Mouse (Mus musculus) kidney, postnatal 0 days (tissue): Measurements from ENCODE around the gene Sorcs2. TPM values are rescaled to one million over a fixed set of nuclear protein-coding genes. Genes with fewer than 3 reads are reported as not detected.
A peak's percentile ranks its signal among the peaks of the same experiment; 100 is the strongest.

ENCODE experiments used
- ATAC-seq: fragments of 200-750 bp; cut with Nextera tagmentation; replicated peaks from 2 replicates; pipeline ENCODE4 v1.8.0; 2017; ENCODE audit warnings: low read depth, moderate number of reproducible peaks, moderate TSS enrichment, moderate library complexity; ENCODE audit not compliant: low FRiP score
- DNase-seq: peaks from one replicate; pipeline ENCODE4 v3.0.0-alpha.2; 2016; ENCODE audit warnings: low spot score
- H3K27ac ChIP-seq: fragments of 300-500 bp; sonication (generic); 2 replicates; pipeline ENCODE4 v1.5.1; 2014; ENCODE audit warnings: mild to moderate bottlenecking
- H3K27me3 ChIP-seq: fragments of 300-500 bp; sonication (generic); 2 replicates; pipeline ENCODE4 v1.6.1; 2014; ENCODE audit warnings: low read length, mixed read lengths; ENCODE audit not compliant: insufficient read depth
- H3K36me3 ChIP-seq: fragments of 300-500 bp; sonication (generic); 2 replicates; pipeline ENCODE4 v1.6.1; 2014; ENCODE audit warnings: low read length, mixed read lengths; ENCODE audit not compliant: insufficient read depth
- H3K4me1 ChIP-seq: fragments of 300-500 bp; sonication (generic); replicated peaks from 2 replicates; pipeline ENCODE4 v1.6.1; 2014; ENCODE audit warnings: antibody characterized with exemption, low read length, mixed read lengths; ENCODE audit not compliant: insufficient read depth
- H3K4me2 ChIP-seq: fragments of 300-500 bp; sonication (generic); 2 replicates; pipeline ENCODE4 v1.6.1; 2014; ENCODE audit warnings: mild to moderate bottlenecking, low read length, moderate library complexity, mixed read lengths
- H3K4me3 ChIP-seq: fragments of 300-500 bp; sonication (generic); replicated peaks from 2 replicates; pipeline ENCODE4 v1.5.1; 2014; ENCODE audit warnings: low read depth, low read length
- H3K9ac ChIP-seq: fragments of 300-500 bp; sonication (generic); 2 replicates; pipeline ENCODE4 v1.6.1; 2014; ENCODE audit warnings: low read depth, low read length
- H3K9me3 ChIP-seq: fragments of 300-500 bp; sonication (generic); replicated peaks from 2 replicates; pipeline ENCODE4 v1.6.1; 2016; ENCODE audit warnings: low read length, inconsistent platforms, mixed read lengths
- CTCF ChIP-seq: IDR thresholded peaks from 2 replicates; pipeline ENCODE4 v1.5.1; 2016; ENCODE audit warnings: antibody characterized with exemption, low read depth, mild to moderate bottlenecking, moderate library complexity
- WGBS: fragments of 180-500 bp; shearing (Covaris S2); extraction: QIAGEN DNeasy Blood & Tissue Kit; methylation state at CpG from one replicate; pipeline ENCODE4 v1.1.7; 2014; 5-methylcytosine and 5-hydroxymethylcytosine counted together
- polyA plus RNA-seq: library from polyadenylated mRNA; unstranded; fragments of >200 nt; fragmentation: Nextera tagmentation; extraction: Ambion mirVana; gene quantifications from 2 replicates; pipeline ENCODE4 v1.2.1, GENCODE M21; 2015

Sorcs2 gene
- polyA plus RNA-seq, 1 experiment from 2014 or later: 5.1 TPM

DNA sequence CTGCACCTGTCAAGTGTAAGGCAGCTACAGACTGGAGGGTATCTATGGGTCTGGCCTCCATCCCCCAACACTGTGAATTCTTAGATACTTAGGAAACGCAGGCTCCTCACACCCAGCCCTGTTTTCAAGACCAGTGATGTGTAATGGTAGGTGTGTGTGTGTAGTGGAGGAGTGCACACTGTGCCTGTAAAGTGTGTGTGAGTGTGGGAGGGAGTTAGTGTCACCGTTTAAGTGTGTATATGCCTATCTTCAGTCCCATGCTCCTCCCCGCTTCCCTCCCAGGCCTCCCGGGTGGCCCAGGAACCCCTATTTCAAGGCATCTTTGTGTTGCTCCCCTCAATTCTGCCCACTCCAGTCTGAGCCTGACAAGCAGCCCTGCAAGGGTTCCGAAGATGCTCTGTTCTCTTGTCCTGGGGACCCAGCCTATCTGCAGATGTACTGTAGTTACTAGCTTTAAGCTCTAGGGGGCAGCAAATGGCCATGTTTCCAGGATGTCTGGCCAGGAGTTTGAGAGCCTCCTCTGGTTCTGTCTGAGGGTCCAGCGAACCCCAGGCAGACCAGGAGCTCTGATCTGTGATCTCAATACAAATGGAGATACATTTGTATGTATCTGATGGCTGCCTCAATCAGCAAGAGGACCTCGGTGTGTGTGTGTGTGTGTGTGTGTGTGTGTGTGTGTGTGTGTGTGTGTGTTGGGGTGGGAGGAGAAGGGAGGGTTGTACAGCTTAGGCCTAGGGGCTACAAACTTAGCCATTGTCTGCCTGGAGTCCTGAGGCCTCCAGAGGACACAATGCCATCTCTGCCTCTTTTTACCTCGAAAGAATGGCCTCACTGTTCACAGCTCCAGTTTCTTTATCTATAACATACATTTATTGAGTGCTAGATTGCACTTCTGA, 364.2 kb downstream of the Sorcs2 start:
- no peak overlapping the region for H3K4me3 ChIP-seq
- H3K27ac ChIP-seq: no peak overlapping the region
- H3K4me1 ChIP-seq: no peaks in the 10 kb centered on the region
- no peaks in the 10 kb centered on the region for H3K36me3 ChIP-seq
- H3K27me3 ChIP-seq: no peaks in the 10 kb centered on the region; the same call in 1 of the 2 replicates
- no peak overlapping the region for H3K4me2 ChIP-seq
- peak; percentile 90 for DNase-seq
- no peaks in the 10 kb centered on the region for H3K9me3 ChIP-seq
- no peak overlapping the region for H3K9ac ChIP-seq
- no peak for ATAC-seq
- peak; percentile 87 for TF ChIP-seq CTCF
- WGBS: 51% methylated on average over 8 of the region's 8 CpGs

DNA sequence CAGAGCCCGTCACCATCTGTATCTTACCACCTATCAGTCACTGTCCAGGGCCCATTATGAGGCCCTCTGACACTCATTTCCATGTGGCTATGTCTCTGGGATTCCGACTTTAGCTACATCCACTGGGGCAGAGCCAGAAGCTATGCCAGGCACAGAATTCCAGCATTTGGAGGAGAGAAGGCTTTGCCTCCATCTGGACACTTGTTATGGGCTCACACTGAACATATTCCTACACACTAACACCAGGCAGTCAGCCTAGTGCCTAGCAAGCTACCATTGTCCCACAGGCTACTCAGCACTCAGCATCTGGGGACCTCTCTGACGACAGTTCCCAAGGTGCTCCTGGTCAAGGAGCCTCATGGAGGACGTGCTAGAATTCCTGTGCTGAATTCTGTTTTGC, 372.9 kb downstream of the Sorcs2 start:
- ATAC-seq (no peak), DNase-seq (no peak)
- Histone ChIP-seq H3K27me3 (no peaks in the 10 kb centered on the region), H3K9ac (no peak overlapping the region), H3K4me2 (no peak overlapping the region), H3K36me3 (no peaks in the 10 kb centered on the region), H3K4me3 (no peak overlapping the region), H3K4me1 (no peaks in the 10 kb centered on the region), H3K9me3 (no peaks in the 10 kb centered on the region), H3K27ac (no peak overlapping the region)
- 88% methylated on average over 4 of the region's 4 CpGs for WGBS
- TF ChIP-seq CTCF: no peak

DNA sequence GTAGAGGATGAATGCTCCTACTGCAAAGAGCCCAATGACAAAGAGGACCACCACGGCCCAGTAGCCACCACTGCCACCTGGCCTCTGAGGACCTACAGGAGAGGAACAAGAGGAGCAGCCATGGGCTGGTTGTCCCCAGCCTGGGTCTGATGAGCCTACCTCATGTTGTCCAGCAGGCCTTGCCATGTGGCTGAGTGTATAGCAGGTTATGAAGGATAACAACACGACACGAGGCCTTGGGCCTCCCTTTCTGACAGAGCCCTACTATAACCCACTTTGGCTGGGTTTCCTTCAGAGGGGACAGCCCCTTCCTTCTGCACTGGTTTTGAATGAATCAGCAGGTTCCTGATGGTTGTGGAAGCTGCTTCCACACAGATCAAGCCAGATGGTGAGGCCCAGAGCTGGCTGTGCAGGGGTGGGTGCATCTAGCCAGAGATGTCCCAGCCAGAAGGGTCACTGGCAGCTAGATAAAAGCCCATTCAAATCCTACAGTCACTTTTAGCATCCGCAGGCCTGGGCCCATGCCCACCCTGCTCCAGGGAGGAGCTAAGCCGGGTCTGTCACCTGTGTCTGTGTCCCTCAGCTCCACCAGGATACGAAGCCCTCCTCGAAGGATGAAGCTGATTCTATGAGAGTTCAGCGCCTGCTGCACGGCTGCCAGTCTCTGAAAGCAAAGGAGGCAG, 373.8 kb downstream of the Sorcs2 start:
- Histone ChIP-seq H3K9ac (no peak overlapping the region), H3K27me3 (no peaks in the 10 kb centered on the region), H3K4me2 (no peak overlapping the region), H3K27ac (no peak overlapping the region), H3K9me3 (no peaks in the 10 kb centered on the region), H3K4me3 (no peak overlapping the region), H3K4me1 (no peaks in the 10 kb centered on the region), H3K36me3 (no peaks in the 10 kb centered on the region)
- WGBS: 91% methylated on average over 9 of the region's 9 CpGs
- DNase-seq: no peak
- no peak for ATAC-seq
- no peak for TF ChIP-seq CTCF

DNA sequence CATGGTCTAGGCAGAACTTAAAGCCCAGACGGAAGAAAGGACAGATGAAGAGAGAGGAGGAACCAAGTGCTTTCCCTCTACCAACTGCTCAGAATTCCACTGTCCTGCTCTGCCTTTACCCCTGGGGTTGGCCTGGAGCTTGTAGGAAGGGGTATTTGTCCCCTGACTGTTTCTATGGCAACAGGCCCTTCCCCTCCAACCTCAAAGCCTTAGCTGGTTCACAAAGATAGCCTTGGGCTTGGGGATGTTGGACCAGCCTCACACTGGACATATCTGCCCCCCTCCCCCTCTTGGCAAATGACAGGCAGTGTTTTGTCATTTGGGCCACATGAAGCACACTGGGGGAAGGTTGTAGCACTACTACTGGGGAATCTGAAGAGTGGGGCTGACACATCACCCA, 375.6 kb downstream of the Sorcs2 start:
- H3K4me3 ChIP-seq: no peak overlapping the region
- H3K4me2 ChIP-seq: no peak overlapping the region
- H3K27ac ChIP-seq: no peak overlapping the region
- no peaks in the 10 kb centered on the region for H3K36me3 ChIP-seq
- no peak overlapping the region for H3K9ac ChIP-seq
- ATAC-seq (no peak), DNase-seq (no peak)
- no peaks in the 10 kb centered on the region for H3K9me3 ChIP-seq
- no peaks in the 10 kb centered on the region for H3K4me1 ChIP-seq
- H3K27me3 ChIP-seq: no peaks in the 10 kb centered on the region
- TF ChIP-seq CTCF: no peak
- WGBS: 93% methylated on average over 1 of the region's 1 CpGs

DNA sequence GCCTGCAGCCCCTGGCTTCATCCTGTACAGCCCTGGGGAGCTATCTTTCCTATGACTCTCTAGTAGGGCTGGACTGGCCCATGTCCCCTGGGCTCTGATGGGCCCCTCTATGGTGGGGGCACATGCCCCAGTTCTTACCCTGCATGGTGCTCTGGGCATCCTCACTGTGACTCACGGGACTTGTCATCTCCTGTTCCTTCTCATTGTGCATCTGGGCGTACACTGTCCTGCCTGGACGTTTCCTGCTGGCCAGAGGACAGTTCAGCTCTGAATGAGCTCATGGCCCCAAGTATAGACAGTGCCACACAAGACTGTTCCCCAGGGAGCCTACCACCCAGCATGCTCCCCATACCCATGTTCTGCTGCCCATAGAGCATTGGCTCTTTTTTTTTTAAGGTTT, 376.8 kb downstream of the Sorcs2 start:
- no peak overlapping the region for H3K27ac ChIP-seq
- no peak for TF ChIP-seq CTCF
- no peak overlapping the region for H3K4me2 ChIP-seq
- H3K9ac ChIP-seq: no peak overlapping the region
- DNase-seq (no peak), ATAC-seq (no peak)
- no peaks in the 10 kb centered on the region for H3K27me3 ChIP-seq
- H3K36me3 ChIP-seq: no peaks in the 10 kb centered on the region
- H3K4me1 ChIP-seq: no peaks in the 10 kb centered on the region
- no peak overlapping the region for H3K4me3 ChIP-seq
- WGBS: 74% methylated on average over 3 of the region's 3 CpGs
- no peaks in the 10 kb centered on the region for H3K9me3 ChIP-seq

DNA sequence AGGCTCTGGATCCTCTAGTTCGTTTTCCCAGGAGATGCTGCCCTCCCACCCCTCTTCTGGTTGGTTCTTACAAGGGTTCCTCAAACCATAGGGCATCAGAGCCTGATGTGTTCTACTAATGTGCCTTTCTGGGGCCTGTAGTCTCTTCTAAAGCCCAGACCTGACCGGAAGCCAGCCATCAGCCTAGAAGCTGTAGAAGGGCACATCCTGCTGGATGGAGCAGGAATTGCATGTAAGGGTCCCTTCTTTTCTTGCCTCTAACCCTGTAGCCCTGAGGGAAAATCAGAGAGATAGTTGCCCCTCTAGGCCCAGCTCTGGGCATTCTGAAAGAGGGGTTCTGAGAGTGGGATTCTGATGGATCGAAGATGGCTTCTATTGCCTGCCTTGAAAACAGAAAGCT, 379.6 kb downstream of the Sorcs2 start:
- H3K9ac ChIP-seq: no peak overlapping the region
- no peaks in the 10 kb centered on the region for H3K36me3 ChIP-seq
- ATAC-seq (no peak), DNase-seq (no peak)
- H3K4me2 ChIP-seq: no peak overlapping the region
- no peak overlapping the region for H3K27ac ChIP-seq
- TF ChIP-seq CTCF: peak; percentile 40; the same call in 1 of the 2 replicates
- no peak overlapping the region for H3K4me3 ChIP-seq
- H3K4me1 ChIP-seq: no peaks in the 10 kb centered on the region
- 84% methylated on average over 3 of the region's 3 CpGs for WGBS
- H3K27me3 ChIP-seq: no peaks in the 10 kb centered on the region
- no peaks in the 10 kb centered on the region for H3K9me3 ChIP-seq
